Mouse (Mus musculus) right cerebral cortex, postnatal 36 days (tissue): ENCODE data around the gene Tent5a.

Experiments
- DNase-seq, 2 experiments: peaks; one replicate each; pipeline ENCODE4 v3.0.0; 2022; ENCODE audit warnings: low spot score in 2 of 2, mixed read lengths in 1 of 2

Gene Tent5a

DNA sequence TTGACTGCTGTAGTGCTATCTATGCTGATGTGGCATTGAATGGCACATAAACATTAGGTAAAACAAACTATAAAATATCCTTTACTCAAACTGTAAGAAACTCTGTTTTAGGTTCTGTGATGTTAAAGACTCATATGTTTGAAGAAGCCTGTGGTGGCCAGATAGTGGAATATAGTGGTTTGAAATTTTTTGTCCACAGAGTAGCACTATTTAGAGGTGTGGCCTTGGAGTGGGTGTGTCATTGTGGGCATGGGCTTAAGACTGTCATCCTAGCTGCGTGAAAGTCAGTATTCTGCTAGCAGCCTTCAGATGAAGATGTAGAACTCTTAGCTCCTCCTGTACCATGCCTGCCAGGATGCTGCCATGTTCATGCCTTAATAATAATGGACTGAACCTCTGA lies 11.0 kb downstream of the Tent5a start:
- no peak for DNase-seq

GRCm38 (mm10) chr9:85312473-85312872 lies 14.7 kb downstream of the Tent5a start, which contains the start of gene Gm11114:
Gene Gm11114, plus strand, starts transcription at chr9:85312773.
- DNase-seq: no peak

DNA sequence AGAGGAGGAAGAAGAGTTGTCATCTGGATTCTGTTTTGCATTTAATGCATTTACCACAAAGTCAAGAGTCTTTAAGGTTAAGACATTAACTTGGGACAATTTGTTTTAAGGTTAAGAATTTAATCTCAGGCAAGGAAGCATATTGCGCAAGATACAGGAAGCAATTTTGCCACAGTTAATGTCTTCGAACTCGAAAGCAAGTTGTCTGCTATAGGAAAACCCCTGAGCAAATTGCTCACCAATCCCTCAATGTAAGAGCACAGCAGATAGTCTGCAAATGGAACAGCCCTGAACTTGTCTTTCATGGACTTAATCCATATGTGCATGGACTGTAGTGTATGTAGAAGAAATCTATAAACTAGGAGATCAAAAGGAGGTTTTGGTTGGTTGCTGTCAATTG lies 23.8 kb downstream of the Tent5a start:
- DNase-seq: no peak

DNA sequence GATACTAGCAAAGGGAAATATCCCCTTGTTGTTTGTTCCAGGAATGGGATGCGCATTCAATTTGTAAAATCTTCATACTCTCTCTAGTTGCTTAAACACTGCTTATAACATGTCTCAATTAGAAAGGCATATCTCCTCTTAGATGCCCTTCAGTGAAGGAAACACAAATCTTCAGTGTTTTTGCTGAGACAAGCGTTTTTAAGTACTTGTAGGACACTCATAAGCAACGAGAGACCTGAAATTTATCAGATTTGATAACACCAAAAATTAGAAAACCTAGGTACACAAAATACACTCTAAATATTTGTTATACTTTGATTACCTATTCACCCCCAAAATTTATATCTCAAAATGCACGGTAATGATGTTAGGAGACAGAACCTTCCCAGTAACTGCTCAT lies 24.3 kb downstream of the Tent5a start:
- no peak for DNase-seq

DNA sequence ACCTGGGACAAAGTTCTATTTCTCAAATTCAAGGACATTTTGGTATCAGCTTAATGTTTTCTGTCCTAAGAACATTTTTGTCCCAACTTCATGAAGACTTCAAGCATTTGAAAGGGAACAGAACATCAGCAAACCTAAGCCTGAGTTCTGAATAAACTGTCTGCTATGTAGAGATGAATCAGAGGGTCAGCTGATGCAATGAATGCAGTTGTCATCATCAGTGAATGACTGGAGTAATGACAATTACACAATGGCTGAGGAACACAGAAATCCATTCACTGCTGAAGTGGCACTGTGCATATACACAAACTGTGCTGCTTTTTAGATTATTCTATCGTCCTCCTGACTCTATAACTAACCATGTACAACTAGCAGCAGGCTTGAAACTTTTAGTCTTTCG lies 53.0 kb downstream of the Tent5a start:
- no peak for DNase-seq
